Mouse (Mus musculus): ENCODE data around the gene Rhbdf1.

Gene Rhbdf1

GRCm38 (mm10) chr11:32189434-32189833 is 32.7 kb downstream of the Rhbdf1 start:
- no peak for DNase-seq (ENCODE audit: low spot score)

GRCm38 (mm10) chr11:32188881-32189280 is 33.2 kb downstream of the Rhbdf1 start:
- no peak for DNase-seq (ENCODE audit: low spot score)

DNA sequence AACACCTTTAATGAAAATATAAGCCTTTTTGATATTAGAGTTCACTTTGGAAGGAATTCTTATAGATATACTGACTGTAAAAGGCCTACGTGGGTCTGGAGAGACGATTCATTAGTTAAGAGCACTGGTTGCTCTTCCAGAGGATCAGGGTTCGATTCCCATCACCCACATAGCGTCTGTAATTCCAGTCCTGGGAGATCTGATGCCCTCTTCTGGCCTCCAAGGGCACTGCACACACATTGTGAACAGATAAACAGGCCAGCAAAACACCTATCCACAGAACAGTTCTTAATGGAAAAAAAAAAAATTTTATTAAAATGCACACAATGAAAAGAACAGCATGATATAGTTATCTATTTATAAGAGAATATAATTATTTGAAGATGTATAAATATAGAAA is 34.8 kb downstream of the Rhbdf1 start:
- no peak for DNase-seq (ENCODE audit: low spot score)

DNA sequence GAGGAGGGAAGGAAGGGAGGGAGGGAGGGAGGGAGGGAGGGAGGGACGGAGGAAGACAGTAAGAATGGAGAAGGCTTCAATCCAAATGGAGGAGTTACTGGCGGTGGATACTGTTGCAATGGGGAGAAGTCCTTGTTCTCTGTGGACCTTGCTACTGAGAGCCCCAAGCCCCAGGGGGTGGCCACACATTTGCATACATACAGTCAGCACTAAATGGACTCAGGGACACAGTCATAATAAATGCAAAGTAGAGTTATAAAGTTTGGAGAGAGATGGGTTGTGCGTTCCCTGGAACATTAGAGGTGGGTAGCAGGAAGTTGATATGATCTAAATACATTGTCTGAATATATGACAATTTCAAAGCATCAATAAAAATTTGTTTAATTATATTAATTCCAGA is 36.1 kb downstream of the Rhbdf1 start:
- DNase-seq (ENCODE audit: low spot score) = no peak

DNA sequence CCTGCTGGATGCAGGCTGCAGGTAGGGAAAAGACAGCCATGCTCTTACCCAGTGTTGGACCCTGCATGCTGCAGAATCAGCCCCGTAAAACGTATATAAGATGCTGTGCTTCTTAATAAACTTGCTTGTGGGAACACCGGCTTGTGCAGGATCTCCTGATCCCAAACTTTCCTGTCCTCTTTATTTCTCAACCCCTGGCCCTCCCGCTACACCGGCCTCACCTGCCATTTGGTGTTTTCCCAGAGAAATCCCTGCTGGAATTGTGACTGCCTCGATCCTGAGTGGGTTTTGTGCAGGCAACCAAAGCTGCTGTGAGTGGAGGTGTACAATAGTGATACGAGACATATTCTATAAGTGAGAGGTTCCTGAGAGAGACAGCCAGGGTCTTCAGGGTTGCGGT is 37.6 kb downstream of the Rhbdf1 start:
- DNase-seq (ENCODE audit: low spot score) = no peak

DNA sequence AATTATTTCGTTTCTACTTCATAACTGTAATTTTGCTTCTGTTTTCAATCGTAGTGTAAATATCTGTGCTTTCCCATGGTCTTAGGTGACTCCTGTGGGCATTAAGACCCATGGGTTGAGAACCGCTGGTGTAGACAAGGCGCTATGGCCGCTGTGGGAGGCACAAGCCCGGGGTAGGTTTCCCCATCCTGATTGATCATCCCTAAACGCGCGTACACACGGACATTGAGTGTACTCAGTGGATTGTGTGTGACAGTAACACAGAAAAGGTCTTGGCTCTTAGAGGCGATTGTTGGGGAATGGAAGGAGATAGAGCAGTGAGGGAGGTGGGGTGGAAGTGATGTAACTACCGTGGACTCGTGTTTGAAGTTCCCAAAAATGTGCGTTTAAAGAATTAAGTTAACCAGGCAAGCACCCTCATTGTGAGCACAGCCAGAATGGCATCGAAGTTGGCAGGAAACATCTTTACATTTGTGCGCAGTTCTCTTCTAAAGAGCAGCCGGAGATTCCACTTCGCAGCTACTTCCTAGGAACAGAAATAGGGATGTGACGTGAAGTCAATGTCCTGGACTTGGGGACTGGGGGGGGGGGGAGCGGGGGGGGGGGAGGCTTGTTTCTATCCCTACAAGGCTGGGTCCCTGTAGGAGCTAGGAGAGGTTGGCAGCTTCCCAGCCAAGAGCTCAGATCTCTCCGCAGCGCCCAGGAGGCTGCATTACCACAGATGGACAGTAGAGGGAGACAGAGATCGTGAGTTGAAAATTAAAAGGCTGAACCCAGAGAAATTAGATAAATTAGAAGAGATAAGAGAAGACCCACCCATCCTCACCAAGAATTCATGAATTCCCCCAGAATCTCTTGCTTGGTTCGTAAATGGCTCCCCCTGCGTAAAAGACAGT is 39.9 kb downstream of the Rhbdf1 start:
- peak; percentile 87 for DNase-seq (ENCODE audit: low spot score)

DNA sequence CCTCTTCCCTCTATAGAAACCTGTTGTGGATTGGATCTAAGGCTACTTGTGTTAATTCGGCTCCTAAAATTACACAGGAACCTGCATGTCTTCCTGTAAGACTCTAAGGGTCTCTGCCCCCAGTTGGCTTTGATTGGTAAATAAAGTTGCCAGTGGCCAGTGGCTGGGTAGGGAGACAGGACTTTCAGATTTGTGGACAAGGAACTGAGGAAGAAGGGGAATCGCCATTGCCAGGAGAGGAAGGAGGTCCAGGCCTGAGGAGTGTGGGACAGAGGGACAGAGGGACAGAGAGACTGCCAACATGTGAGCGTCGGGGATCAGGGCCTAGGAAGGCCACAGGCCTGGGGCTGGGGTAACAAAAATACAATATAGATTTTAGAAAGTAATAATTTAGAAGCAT is 40.9 kb downstream of the Rhbdf1 start:
- no peak for DNase-seq (ENCODE audit: low spot score)

DNA sequence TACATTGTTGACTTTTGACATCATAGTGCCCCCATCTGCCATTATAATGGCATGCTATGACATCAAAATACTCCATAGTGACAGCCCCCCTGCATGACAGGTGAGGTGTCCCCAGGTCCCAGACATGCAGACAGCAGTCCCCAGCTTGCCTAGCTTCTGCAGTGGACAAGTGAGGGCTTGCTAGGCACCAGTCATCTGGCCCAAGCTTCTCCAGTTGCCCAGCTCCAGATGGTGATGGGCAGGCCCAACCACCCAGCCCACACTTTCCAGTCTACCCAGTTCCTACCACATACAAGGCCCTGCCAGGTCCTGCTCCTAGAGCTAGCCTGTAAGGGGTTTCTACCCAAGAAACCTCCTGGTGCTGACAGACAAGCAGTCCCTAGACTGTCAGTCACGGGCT is 43.6 kb downstream of the Rhbdf1 start:
- no peak for DNase-seq (ENCODE audit: low spot score)

- no peak for DNase-seq (ENCODE audit: low spot score)
Measured at GRCm38 (mm10) chr11:32166683-32167082, 55.4 kb downstream of the Rhbdf1 start.

GRCm38 (mm10) chr11:32161922-32162804 is 59.9 kb downstream of the Rhbdf1 start:
- DNase-seq (ENCODE audit: low spot score) = peak; percentile 88

- DNase-seq (ENCODE audit: low spot score) = peak; percentile 48
Measured at GRCm38 (mm10) chr11:32161500-32161899, 60.6 kb downstream of the Rhbdf1 start.

DNA sequence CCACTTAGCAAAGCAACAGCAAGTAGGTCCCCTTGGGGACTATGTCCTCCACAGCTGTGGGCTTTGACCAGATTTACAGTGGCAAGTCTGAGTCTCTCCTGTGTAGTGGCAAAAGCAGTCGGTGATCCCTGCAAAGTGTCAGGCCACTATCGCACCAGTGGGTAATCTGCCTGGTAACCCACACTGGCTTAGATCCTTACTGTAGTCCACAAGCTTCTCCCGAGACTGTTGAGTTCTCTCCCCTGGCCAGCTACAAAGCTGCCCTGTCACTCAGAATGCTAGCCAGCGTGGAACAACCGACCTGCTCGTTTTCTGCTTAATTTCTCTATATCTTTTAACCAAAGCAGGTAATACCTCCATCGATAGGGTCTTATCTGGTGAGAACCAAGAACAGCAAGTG is 61.8 kb downstream of the Rhbdf1 start:
- DNase-seq (ENCODE audit: low spot score) = no peak
